Mouse (Mus musculus): ENCODE results near the gene Pth2.

DNA sequence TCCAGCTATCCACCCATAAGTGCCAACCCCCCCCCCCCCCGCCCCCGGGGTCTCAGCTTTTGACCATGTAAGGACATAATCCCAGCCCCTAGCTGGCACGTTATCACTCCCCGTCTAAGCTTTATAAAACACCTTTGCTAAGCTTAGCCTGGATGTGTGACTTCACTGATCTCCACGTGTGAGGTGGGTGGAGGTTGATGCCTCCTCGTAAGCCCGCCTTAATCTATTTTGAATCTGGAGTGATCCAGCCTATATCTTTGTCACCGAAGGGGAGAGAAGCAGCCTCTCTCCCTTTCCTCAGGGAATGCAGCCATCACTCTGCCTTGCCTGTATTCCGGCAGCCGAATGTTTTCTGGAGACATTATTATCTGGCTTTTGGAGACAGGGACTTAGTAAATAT is 21.9 kb downstream of the Pth2 start:
- TF ChIP-seq CTCF (IDR thresholded peaks at IDR 0.05) (no peak), POLR2A (IDR thresholded peaks at IDR 0.05; ENCODE audit: insufficient read depth, low read depth, low read length) (no peak), EP300 (IDR thresholded peaks at IDR 0.05; ENCODE audit: insufficient read depth, low read depth, low read length) (no peak)

Data from heart, adult 2 months (tissue).